Mouse (Mus musculus) megakaryocyte, embryonic 14.5 days (primary cell): ENCODE data around the gene Adgrg3.

ENCODE experiments used
- FLI1 ChIP-seq: IDR thresholded peaks from 2 replicates; pipeline ENCODE4 v1.6.1; 2012; ENCODE audit warnings: low read length, inconsistent platforms, mixed read lengths
- GATA1 ChIP-seq: IDR thresholded peaks from 3 replicates; pipeline ENCODE4 v1.6.1; 2012; ENCODE audit warnings: mixed read lengths, low read length, inconsistent platforms, borderline replicate concordance

GRCm38 (mm10) chr8:95058661-95059060 lies 41.2 kb downstream of the Adgrg3 start:
- TF ChIP-seq FLI1 (no peak), GATA1 (no peak)
